Mouse (Mus musculus) megakaryocyte, embryonic 14.5 days (primary cell): ENCODE data around the gene Lrrc29.

Source experiments
- FLI1 ChIP-seq: IDR thresholded peaks from 2 replicates; pipeline ENCODE4 v1.6.1; 2012; ENCODE audit warnings: low read length, inconsistent platforms, mixed read lengths
- GATA1 ChIP-seq: IDR thresholded peaks from 3 replicates; pipeline ENCODE4 v1.6.1; 2012; ENCODE audit warnings: mixed read lengths, low read length, inconsistent platforms, borderline replicate concordance

DNA sequence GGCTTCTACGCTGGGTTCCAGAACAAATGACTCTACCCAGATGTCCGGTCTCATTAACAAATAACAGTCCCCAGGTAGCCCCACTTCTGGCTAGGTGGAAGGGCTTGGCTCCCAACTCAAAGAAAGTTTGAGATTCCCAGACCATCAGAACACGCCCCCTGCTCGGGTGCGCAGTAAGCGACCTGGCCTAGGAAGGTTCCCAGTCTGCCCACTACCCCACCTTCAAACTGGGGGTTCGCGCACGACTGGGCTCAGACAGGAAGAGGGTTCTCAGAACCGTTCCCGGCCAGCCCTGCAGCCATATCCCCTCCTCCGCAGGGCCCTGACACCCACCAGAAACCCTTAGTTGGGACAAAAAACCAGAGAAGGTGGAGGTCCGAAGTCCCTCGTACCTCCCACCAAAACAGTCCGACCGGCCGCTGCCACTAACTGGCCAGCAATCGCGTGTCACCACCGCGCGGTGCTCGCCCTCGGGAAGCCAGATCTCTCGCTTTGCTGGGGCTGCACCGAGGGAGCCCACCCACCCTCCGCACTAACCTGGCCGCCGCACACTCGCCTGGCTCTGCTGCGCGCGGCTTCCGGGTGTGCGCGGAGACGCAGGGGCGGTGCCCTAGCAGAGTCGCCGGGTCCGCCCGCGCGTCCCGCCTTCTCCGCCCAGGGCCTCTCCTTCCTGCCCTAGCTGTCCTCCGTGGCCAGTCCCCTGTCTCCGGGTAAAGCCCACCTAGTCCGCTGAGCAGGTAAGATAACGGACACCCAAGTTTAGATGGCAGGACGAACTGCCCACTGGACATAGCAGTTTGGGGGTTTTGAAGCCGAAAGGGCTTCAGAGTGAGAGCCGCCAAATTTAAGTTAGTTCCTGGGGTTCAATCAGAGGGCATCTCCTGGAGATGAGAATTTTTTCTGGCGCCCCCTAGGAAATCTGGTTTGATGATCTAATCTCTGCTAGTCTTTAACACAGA is 61.8 kb downstream of the Lrrc29 start, which contains the start of the genes Tradd and Fbxl8:
- TF ChIP-seq GATA1: no peak
- no peak for TF ChIP-seq FLI1
